Mouse (Mus musculus): ENCODE results near the gene Anxa4. TPM values are rescaled to one million over a fixed set of nuclear protein-coding genes. Genes with fewer than 3 reads are reported as not detected.

Gene Anxa4
- polyA plus RNA-seq, 1 experiment from 2014 or later = 520 TPM

GRCm38 (mm10) chr6:86696213-86696612 is 97.2 kb downstream of the Anxa4 start:
- Histone ChIP-seq H3K36me3 (ENCODE audit: inconsistent target) (peaks cover 38% of the 10 kb centered on the region; the same call in 1 of the 2 replicates), H3K4me3 (ENCODE audit: inconsistent target) (no peak overlapping the region), H3K27ac (no peak overlapping the region), H3K79me2 (ENCODE audit: inconsistent target) (no peaks in the 10 kb centered on the region)
- WGBS (ENCODE audit: missing documents) = 94% methylated on average over 10 of the region's 10 CpGs

- H3K36me3 ChIP-seq (ENCODE audit: inconsistent target) = peaks cover 31% of the 10 kb centered on the region
- no peaks in the 10 kb centered on the region for H3K79me2 ChIP-seq (ENCODE audit: inconsistent target)
- H3K4me3 ChIP-seq (ENCODE audit: inconsistent target) = no peak overlapping the region
- H3K27ac ChIP-seq = no peak overlapping the region
Measured at GRCm38 (mm10) chr6:86694465-86694864, 98.9 kb downstream of the Anxa4 start.

GRCm38 (mm10) chr6:86689671-86690070 is 103.7 kb downstream of the Anxa4 start:
- Histone ChIP-seq H3K4me3 (ENCODE audit: inconsistent target) (no peak overlapping the region), H3K27ac (no peak overlapping the region), H3K36me3 (ENCODE audit: inconsistent target) (peaks cover 9% of the 10 kb centered on the region; the same call in 1 of the 2 replicates), H3K79me2 (ENCODE audit: inconsistent target) (no peaks in the 10 kb centered on the region)
- 91% methylated on average over 3 of the region's 3 CpGs for WGBS (ENCODE audit: missing documents)

- 93% methylated on average over 1 of the region's 1 CpGs for WGBS (ENCODE audit: missing documents)
- Histone ChIP-seq H3K36me3 (ENCODE audit: inconsistent target) (peaks cover 16% of the 10 kb centered on the region), H3K4me3 (ENCODE audit: inconsistent target) (no peak overlapping the region), H3K79me2 (ENCODE audit: inconsistent target) (peaks cover 22% of the 10 kb centered on the region), H3K27ac (no peak overlapping the region)
Measured at GRCm38 (mm10) chr6:86686971-86687370, 106.4 kb downstream of the Anxa4 start.

Other genes starting within 250 kb of the Anxa4 start
- gene Asprv1, start 165.4 kb downstream of the Anxa4 start, polyA plus RNA-seq (2018) = 0.14 to 0.17 TPM in 2 of 3 replicates, not detected in the other
- 6.7 to 27.0 TPM (median 16.6 TPM) in 3 replicates for gene Mxd1, start 124.4 kb downstream of the Anxa4 start, polyA plus RNA-seq (2018)
- 70.4 to 87.8 TPM (median 86.6 TPM) in 3 replicates for gene Snrnp27, start 109.1 kb downstream of the Anxa4 start, polyA plus RNA-seq (2018)
- 7.5 to 12.1 TPM (median 11.7 TPM) in 3 replicates for gene Gmcl1, start 60.2 kb downstream of the Anxa4 start, polyA plus RNA-seq (2018)
- gene Aak1, start 55.9 kb upstream of the Anxa4 start, polyA plus RNA-seq (2018) = 14.9 to 27.6 TPM (median 23.2 TPM) in 3 replicates
- gene Nfu1, start 215.7 kb upstream of the Anxa4 start, polyA plus RNA-seq (2018) = 59.1 to 127 TPM (median 70.7 TPM) in 3 replicates
- gene Gfpt1, start 249.3 kb upstream of the Anxa4 start, polyA plus RNA-seq (2018) = 20.5 to 30.0 TPM (median 23.5 TPM) in 3 replicates

Data from macrophage (primary cell).